Mouse (Mus musculus) right cerebral cortex, adult 2 months (tissue): ENCODE data around the gene Olfr1413.
A peak's percentile ranks its signal among the peaks of the same experiment; 100 is the strongest.

Experiments used
- DNase-seq, 2 experiments: peaks; one replicate each; pipeline ENCODE4 v3.0.0; 2021 to 2022; ENCODE audit warnings: low spot score in 2 of 2

Gene Olfr1413

GRCm38 (mm10) chr1:92571022-92571421 lies at the start of gene Olfr1413:
Olfr1413 (plus strand) TSS chr1:92571322.
- no peak for DNase-seq

- peak; percentile 31 to 56 for DNase-seq
Observed at GRCm38 (mm10) chr1:92521376-92521775, 49.7 kb upstream of the Olfr1413 start.

- no peak for DNase-seq
Observed at GRCm38 (mm10) chr1:92523764-92524163, 47.4 kb upstream of the Olfr1413 start.

- DNase-seq: no peak
Observed at GRCm38 (mm10) chr1:92536972-92537371, 34.1 kb upstream of the Olfr1413 start.

- no peak for DNase-seq
Observed at GRCm38 (mm10) chr1:92539071-92539470, 32.1 kb upstream of the Olfr1413 start.

GRCm38 (mm10) chr1:92545929-92546328 lies 25.2 kb upstream of the Olfr1413 start:
- DNase-seq: no peak

- DNase-seq: no peak
Observed at GRCm38 (mm10) chr1:92585479-92585878, 14.4 kb downstream of the Olfr1413 start, which contains the start of gene Olfr1412. Olfr1412 (plus strand) TSS chr1:92585779.

- DNase-seq: no peak
Observed at GRCm38 (mm10) chr1:92594111-92594510, 23.0 kb downstream of the Olfr1413 start, which contains the start of gene Olfr1411. Olfr1411 (plus strand) TSS chr1:92594411.

GRCm38 (mm10) chr1:92596019-92596418 lies 24.9 kb downstream of the Olfr1413 start:
- no peak for DNase-seq

GRCm38 (mm10) chr1:92605482-92605881 lies 34.4 kb downstream of the Olfr1413 start, which contains the start of gene Olfr1410:
Olfr1410 (plus strand) TSS chr1:92605782.
- DNase-seq: no peak

- no peak for DNase-seq
Observed at GRCm38 (mm10) chr1:92607711-92608110, 36.6 kb downstream of the Olfr1413 start.

- DNase-seq: peak; percentile 71 to 77
Observed at GRCm38 (mm10) chr1:92611008-92611407, 39.9 kb downstream of the Olfr1413 start.

- no peak for DNase-seq
Observed at GRCm38 (mm10) chr1:92613175-92613574, 42.1 kb downstream of the Olfr1413 start.

GRCm38 (mm10) chr1:92614516-92614915 lies 43.4 kb downstream of the Olfr1413 start:
- DNase-seq: no peak

- no peak for DNase-seq
Observed at GRCm38 (mm10) chr1:92616046-92616445, 44.9 kb downstream of the Olfr1413 start.

GRCm38 (mm10) chr1:92617488-92617887 lies 46.4 kb downstream of the Olfr1413 start, which contains the start of gene Olfr12:
Olfr12 (plus strand) TSS chr1:92617788.
- DNase-seq: no peak

- DNase-seq: no peak
Observed at GRCm38 (mm10) chr1:92618360-92618759, 47.2 kb downstream of the Olfr1413 start.
